Mouse (Mus musculus): ENCODE data around the gene Tmem50b. TPM values are rescaled to one million over a fixed set of nuclear protein-coding genes. Genes with fewer than 3 reads are reported as not detected.
"Not testable (repeated sequence)": the region's sequence is repeated elsewhere in the genome, so short reads cannot be mapped to it uniquely, and the experiment has no call there.

Gene Tmem50b
- total RNA-seq (2014; rRNA removed): 79.6 and 93.3 TPM in 2 replicates
- 107 and 114 TPM in 2 replicates for polyA plus RNA-seq (2015; fragmentation: Nextera tagmentation; extraction: Ambion mirVana)

DNA sequence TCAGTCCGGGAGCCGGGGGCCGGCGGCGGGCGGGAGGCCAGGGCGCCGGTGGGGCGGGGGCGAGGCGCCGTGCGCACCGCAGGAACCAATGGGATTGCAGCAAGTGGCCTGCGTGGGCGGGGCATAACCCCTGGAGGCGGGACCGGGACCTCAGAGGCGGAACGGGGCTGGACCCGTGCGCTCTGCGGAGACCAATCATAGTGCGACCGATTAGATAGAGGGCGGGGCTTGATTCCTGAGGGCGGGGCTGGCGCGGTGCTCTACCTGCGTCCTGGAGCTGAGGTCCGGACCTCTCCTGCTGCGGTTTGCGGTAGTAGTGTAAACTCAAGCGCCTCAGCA lies at the start of gene Tmem50b:
Tmem50b (minus strand) TSS at position 129 of the 339 bp plus-strand sequence.
- DNase-seq (ENCODE audit: low spot score): peak; percentile 98
- H3K4me2 ChIP-seq (ENCODE audit: low read depth, low read length): peak within 1 kb of the TSS; percentile 73
- under 1% methylated on average over 31 of the region's 34 CpGs for WGBS
- peak; percentile 99 for ATAC-seq
- H3K27me3 ChIP-seq (ENCODE audit: insufficient read depth, low read length): no peaks in the 10 kb centered on the region
- H3K27ac ChIP-seq: peak within 1 kb of the TSS; percentile 80
- H3K9me3 ChIP-seq (ENCODE audit: low read length): no peaks in the 10 kb centered on the region
- H3K9ac ChIP-seq (replicated peaks; ENCODE audit: low read length): peak within 1 kb of the TSS; percentile 84
- no peak for TF ChIP-seq CTCF (IDR thresholded peaks at IDR 0.05; ENCODE audit: low read depth)
- peaks cover 6% of the 10 kb centered on the region; the same call in 1 of the 2 replicates for H3K4me1 ChIP-seq (ENCODE audit: insufficient read depth, low read length)
- H3K4me3 ChIP-seq (ENCODE audit: low read length): peak within 1 kb of the TSS; percentile 90
- no peaks in the 10 kb centered on the region for H3K36me3 ChIP-seq (ENCODE audit: insufficient read depth, low read length)

DNA sequence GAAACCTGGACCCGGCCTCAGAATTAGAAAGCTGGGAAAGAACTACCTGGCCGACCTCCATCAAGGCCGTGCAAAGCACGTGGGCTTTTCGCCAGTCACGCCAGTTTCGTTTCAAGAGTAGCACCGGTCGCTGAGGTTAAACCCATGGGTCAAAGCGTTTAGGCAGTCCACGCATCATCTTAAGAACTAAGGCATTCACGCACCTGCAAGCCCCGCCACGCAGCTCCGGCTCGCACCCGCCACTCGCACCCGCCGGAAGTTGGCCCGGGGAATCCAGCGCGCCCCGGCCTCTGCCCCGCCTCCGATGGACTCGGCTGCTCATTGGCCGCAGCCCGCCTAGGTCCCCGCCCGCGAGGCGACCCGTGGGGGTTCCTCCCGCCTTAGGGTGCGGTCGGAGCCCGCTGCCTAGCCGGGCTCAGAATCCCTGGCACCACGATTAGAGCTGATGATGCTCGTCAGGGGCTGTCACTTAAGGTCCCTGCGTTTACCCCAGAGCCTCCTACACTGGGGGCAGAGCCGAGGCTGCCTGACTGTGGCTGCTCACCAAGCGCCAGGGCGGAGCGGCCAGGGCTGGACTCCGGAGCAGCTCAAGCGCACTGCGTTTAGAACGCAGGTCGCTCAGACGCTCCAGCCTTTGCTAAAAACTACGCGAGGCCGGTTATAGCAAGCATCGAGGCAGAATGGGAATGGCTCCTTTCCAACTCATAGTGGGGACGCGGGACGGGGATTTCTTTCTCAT lies 49.2 kb upstream of the Tmem50b start, which contains the start of gene Gart:
Gart (minus strand) TSS at position 272 of the 739 bp plus-strand sequence.
- H3K36me3 ChIP-seq (ENCODE audit: insufficient read depth, low read length): peaks cover 5% of the 10 kb centered on the region
- no peaks in the 10 kb centered on the region for H3K9me3 ChIP-seq (ENCODE audit: low read length)
- under 1% methylated on average over 53 of the region's 59 CpGs for WGBS
- H3K27me3 ChIP-seq (ENCODE audit: insufficient read depth, low read length): no peaks in the 10 kb centered on the region
- peak; percentile 88 for ATAC-seq
- H3K27ac ChIP-seq: peak within 1 kb of the TSS; percentile 97
- H3K9ac ChIP-seq (replicated peaks; ENCODE audit: low read length): peak within 1 kb of the TSS; percentile 74
- peak within 1 kb of the TSS; percentile 76 for H3K4me2 ChIP-seq (ENCODE audit: low read depth, low read length)
- peak; percentile 95 for DNase-seq (ENCODE audit: low spot score)
- TF ChIP-seq CTCF (IDR thresholded peaks at IDR 0.05; ENCODE audit: low read depth): no peak
- H3K4me1 ChIP-seq (ENCODE audit: insufficient read depth, low read length): peaks cover 7% of the 10 kb centered on the region; the same call in 1 of the 2 replicates
- peak within 1 kb of the TSS; percentile 81 for H3K4me3 ChIP-seq (ENCODE audit: low read length)

DNA sequence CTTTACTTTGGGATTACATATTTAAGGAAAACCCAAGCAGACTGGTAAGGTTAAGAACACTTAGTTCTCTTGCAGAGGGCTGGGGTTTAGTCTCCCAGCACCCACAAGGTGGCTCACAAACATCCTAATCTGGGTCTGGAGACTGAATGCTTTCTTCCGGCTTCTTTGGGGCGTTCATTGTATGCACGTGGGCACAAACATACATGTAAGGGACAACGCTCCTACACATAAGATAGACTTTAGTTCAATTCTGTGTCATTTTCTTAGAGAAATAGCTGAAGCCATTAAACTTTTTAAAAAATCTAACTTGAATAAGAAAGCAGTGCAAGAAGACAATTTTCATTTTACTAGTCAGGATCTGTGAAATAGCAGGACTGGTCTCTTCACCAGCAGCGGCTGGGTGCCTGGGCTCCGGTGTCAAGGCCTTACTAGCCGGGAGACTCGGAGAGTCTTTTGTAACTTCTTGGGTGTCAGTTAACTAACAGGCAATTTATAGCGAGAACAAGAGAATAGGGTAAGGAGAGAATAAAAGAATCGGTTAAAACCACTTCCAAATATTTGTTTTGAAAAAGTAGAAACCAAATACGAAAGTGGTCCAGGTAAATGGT lies 48.5 kb upstream of the Tmem50b start:
- Histone ChIP-seq H3K9me3 (ENCODE audit: low read length) (no peaks in the 10 kb centered on the region), H3K9ac (replicated peaks; ENCODE audit: low read length) (peak overlapping the region; percentile 74), H3K4me2 (ENCODE audit: low read depth, low read length) (peak overlapping the region; percentile 76), H3K27ac (peak overlapping the region; percentile 97; the same call in 1 of the 2 replicates), H3K36me3 (ENCODE audit: insufficient read depth, low read length) (no peaks in the 10 kb centered on the region; the same call in 1 of the 2 replicates), H3K4me1 (ENCODE audit: insufficient read depth, low read length) (peaks cover 7% of the 10 kb centered on the region; the same call in 1 of the 2 replicates), H3K27me3 (ENCODE audit: insufficient read depth, low read length) (no peaks in the 10 kb centered on the region), H3K4me3 (ENCODE audit: low read length) (peak overlapping the region; percentile 81)
- DNase-seq (ENCODE audit: low spot score) (peak; percentile 20), ATAC-seq (no peak)
- peak; percentile 16; the same call in 1 of the 2 replicates for TF ChIP-seq CTCF (IDR thresholded peaks at IDR 0.05; ENCODE audit: low read depth)
- WGBS: under 1% methylated on average over 11 of the region's 11 CpGs

DNA sequence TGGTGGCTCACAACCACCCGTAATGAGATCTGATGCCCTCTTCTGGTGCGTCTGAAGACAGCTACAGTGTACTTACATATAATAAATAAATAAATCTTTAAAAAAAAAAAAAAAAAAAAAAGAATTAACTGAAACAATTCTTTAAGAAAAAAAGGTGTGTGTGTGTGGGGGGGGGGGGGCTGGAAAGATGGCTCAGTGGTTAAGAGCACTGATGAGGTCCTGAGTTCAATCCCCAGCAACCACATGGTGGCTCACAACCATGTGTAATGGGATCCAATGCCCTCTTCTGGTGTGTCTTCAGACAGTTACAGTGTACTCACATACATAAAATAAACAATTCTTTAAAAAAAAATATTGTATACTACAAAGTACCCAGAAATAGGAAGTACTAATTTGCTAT lies 47.8 kb upstream of the Tmem50b start:
- H3K36me3 ChIP-seq (ENCODE audit: insufficient read depth, low read length); H3K27ac ChIP-seq; H3K27me3 ChIP-seq (ENCODE audit: insufficient read depth, low read length); H3K4me2 ChIP-seq (ENCODE audit: low read depth, low read length); ATAC-seq; H3K9ac ChIP-seq (replicated peaks; ENCODE audit: low read length); DNase-seq (ENCODE audit: low spot score); H3K4me3 ChIP-seq (ENCODE audit: low read length); H3K4me1 ChIP-seq (ENCODE audit: insufficient read depth, low read length); H3K9me3 ChIP-seq (ENCODE audit: low read length): not testable (repeated sequence)
- no CpG with 5 or more reads among the region's 2 CpGs for WGBS

DNA sequence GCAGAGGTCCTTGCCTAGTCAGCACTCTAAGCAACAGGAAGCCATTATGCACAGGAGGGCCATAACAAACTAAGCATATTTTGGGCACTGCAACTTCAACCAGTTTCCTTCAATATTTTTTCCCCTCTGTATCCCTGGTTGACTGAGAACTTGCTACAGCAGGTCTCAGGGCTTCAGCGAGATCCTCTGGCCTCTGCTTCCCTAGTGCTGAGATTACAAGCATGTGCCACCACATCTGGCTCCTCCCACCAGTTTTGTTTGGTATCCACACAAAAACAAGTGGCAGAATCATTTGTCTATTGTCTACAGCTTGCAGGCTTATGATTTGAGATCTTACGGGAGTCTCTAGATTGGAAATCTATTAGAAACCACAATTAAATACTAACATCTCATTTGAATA lies 47.3 kb upstream of the Tmem50b start:
- no peak for ATAC-seq
- WGBS: 87% methylated on average over 2 of the region's 2 CpGs
- no peak overlapping the region for H3K27ac ChIP-seq

DNA sequence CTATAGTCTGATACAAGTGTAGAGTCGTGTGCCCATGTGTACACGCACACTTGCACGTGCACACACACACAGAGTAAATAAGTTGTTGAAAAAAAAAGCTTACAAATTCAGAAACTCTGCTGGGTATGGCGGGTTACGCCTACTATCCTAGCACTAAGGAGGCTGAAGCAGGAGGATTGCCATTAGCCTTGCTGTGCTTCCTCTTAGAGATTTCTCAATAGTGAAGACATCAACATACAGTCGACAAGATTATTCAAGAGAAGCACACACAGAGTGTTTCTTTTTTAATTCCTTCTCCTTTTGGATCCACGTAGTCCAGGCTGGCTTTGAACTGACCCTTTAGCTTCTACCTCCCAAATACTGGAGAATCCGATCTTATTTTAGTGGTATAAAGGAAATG lies 42.6 kb upstream of the Tmem50b start:
- H3K9ac ChIP-seq (replicated peaks; ENCODE audit: low read length): no peak overlapping the region
- WGBS: 98% methylated on average over 8 of the region's 8 CpGs
- no peaks in the 10 kb centered on the region for H3K27me3 ChIP-seq (ENCODE audit: insufficient read depth, low read length)
- H3K4me2 ChIP-seq (ENCODE audit: low read depth, low read length): no peak overlapping the region
- H3K27ac ChIP-seq: no peak overlapping the region
- H3K9me3 ChIP-seq (ENCODE audit: low read length): no peaks in the 10 kb centered on the region
- H3K4me1 ChIP-seq (ENCODE audit: insufficient read depth, low read length): no peaks in the 10 kb centered on the region
- no peak for ATAC-seq
- no peak for DNase-seq (ENCODE audit: low spot score)
- TF ChIP-seq CTCF (IDR thresholded peaks at IDR 0.05; ENCODE audit: low read depth): no peak
- H3K36me3 ChIP-seq (ENCODE audit: insufficient read depth, low read length): peaks cover 38% of the 10 kb centered on the region
- H3K4me3 ChIP-seq (ENCODE audit: low read length): no peak overlapping the region

More for the DNA sequence above, 47.3 kb upstream of the Tmem50b start:
- DNase-seq (ENCODE audit: low spot score): no peak
- Histone ChIP-seq H3K4me1 (ENCODE audit: insufficient read depth, low read length) (peaks cover 4% of the 10 kb centered on the region; the same call in 1 of the 2 replicates), H3K27me3 (ENCODE audit: insufficient read depth, low read length) (no peaks in the 10 kb centered on the region), H3K9me3 (ENCODE audit: low read length) (no peaks in the 10 kb centered on the region), H3K4me2 (ENCODE audit: low read depth, low read length) (no peak overlapping the region), H3K9ac (replicated peaks; ENCODE audit: low read length) (no peak overlapping the region), H3K4me3 (ENCODE audit: low read length) (no peak overlapping the region), H3K36me3 (ENCODE audit: insufficient read depth, low read length) (peaks cover 4% of the 10 kb centered on the region; the same call in 1 of the 2 replicates)
- no peak for TF ChIP-seq CTCF (IDR thresholded peaks at IDR 0.05; ENCODE audit: low read depth)

All from hindbrain, postnatal 0 days (tissue).